Mouse (Mus musculus) testis, adult 2 months (tissue): ENCODE measurements around the gene Cdc34.

Source experiments
- CTCF ChIP-seq: fragments of 200-500 bp; IDR thresholded peaks from 2 replicates; pipeline ENCODE4 v1.5.1; 2012; ENCODE audit warnings: low read depth, mild to moderate bottlenecking, inconsistent platforms, low read length, moderate library complexity; ENCODE audit not compliant: control insufficient read depth, insufficient read depth, insufficient replicate concordance
- POLR2A ChIP-seq: fragments of 200-500 bp; IDR thresholded peaks from 2 replicates; pipeline ENCODE4 v1.6.1; 2012; ENCODE audit warnings: low read depth, mild to moderate bottlenecking, inconsistent platforms, low read length, moderate library complexity; ENCODE audit not compliant: control insufficient read depth

GRCm38 (mm10) chr10:79721089-79721488, 39.1 kb downstream of the Cdc34 start:
- TF ChIP-seq POLR2A (no peak), CTCF (no peak)
